Mouse (Mus musculus) gastrocnemius, postnatal 14 days (tissue): Measurements from ENCODE around the gene Gm10645. TPM values are rescaled to one million over a fixed set of nuclear protein-coding genes. Genes with fewer than 3 reads are reported as not detected.

ENCODE experiments used
- total RNA-seq, 2 experiments: library from RNA; stranded (reverse); gene quantifications; 2 replicates each; pipeline ENCODE4 v1.2.3; 2021

Gm10645 gene
- total RNA-seq, 2 experiments from 2014 or later: not detected

Other genes with a start within 250 kb of the Gm10645 start
- 1 to 10 TPM; 1.5 to 1.8 TPM for gene Tbc1d9, start 818 bp downstream of the Gm10645 start, total RNA-seq
- gene Ucp1, start 124.2 kb upstream of the Gm10645 start, total RNA-seq: not detected
- gene Elmod2, start 166.3 kb upstream of the Gm10645 start, total RNA-seq: 1 to 10 TPM; 7.1 to 8.0 TPM
- gene Mgat4d, start 182.3 kb upstream of the Gm10645 start, total RNA-seq: not detected
- not detected for gene Clgn, start 223.7 kb upstream of the Gm10645 start, total RNA-seq